Mouse (Mus musculus) heart, postnatal 25 days (tissue): ENCODE results near the gene Sqstm1. TPM values are rescaled to one million over a fixed set of nuclear protein-coding genes. Genes with fewer than 3 reads are reported as not detected.

Experiments
- DNase-seq: peaks from one replicate; pipeline ENCODE4 v3.0.0; 2022; ENCODE audit warnings: low spot score
- intact Hi-C: fragments of 180-260 bp; cut with DNase I; formaldehyde crosslinking; loops from one replicate; pipeline ENCODE4 v1.15.1; 2025
- total RNA-seq, 2 experiments: library from RNA; stranded (reverse); gene quantifications; 2 replicates each; pipeline ENCODE4 v1.2.3; 2021

Sqstm1 gene
- total RNA-seq, 2 experiments from 2014 or later, result 265 to 324 TPM

- peak; percentile 81 for DNase-seq
- intact Hi-C loops, result loop anchor here (1.0 kb wide), 1 partner anchor 12 kb away; no protein-coding TSS in a partner anchor
These were observed 2.5 kb upstream of the Sqstm1 start for GRCm38 (mm10) chr11:50212848-50213758.

GRCm38 (mm10) chr11:50212060-50212739 lies 1.6 kb upstream of the Sqstm1 start:
- DNase-seq, result no peak
- intact Hi-C loops, result no loop called here

- DNase-seq, result no peak
- intact Hi-C loops, result no loop called here
These were observed 864 bp upstream of the Sqstm1 start for GRCm38 (mm10) chr11:50211322-50212059.

- intact Hi-C loops, result no loop called here
- peak; percentile 83 for DNase-seq
These were observed 524 bp downstream of the Sqstm1 start for GRCm38 (mm10) chr11:50210101-50210504.

- intact Hi-C loops, result no loop called here
- no peak for DNase-seq
These were observed 2.6 kb downstream of the Sqstm1 start for GRCm38 (mm10) chr11:50208039-50208438.

- intact Hi-C loops, result no loop called here
- no peak for DNase-seq
These were observed 3.3 kb downstream of the Sqstm1 start for GRCm38 (mm10) chr11:50207344-50207743.

- DNase-seq, result no peak
- intact Hi-C loops, result no loop called here
These were observed 4.6 kb downstream of the Sqstm1 start for GRCm38 (mm10) chr11:50206037-50206436.

GRCm38 (mm10) chr11:50205434-50205833 lies 5.2 kb downstream of the Sqstm1 start:
- intact Hi-C loops, result no loop called here
- no peak for DNase-seq

GRCm38 (mm10) chr11:50203302-50203827 lies 7.3 kb downstream of the Sqstm1 start:
- intact Hi-C loops, result no loop called here
- DNase-seq, result no peak

GRCm38 (mm10) chr11:50201590-50201989 lies 9.0 kb downstream of the Sqstm1 start:
- intact Hi-C loops, result no loop called here

GRCm38 (mm10) chr11:50200613-50201012 lies 10.0 kb downstream of the Sqstm1 start:
- intact Hi-C loops, result no loop called here
- DNase-seq, result no peak

More at GRCm38 (mm10) chr11:50201590-50201989, 9.0 kb downstream of the Sqstm1 start:
- DNase-seq, result no peak

GRCm38 (mm10) chr11:50198916-50199315 lies 11.7 kb downstream of the Sqstm1 start:
- intact Hi-C loops, result no loop called here
- no peak for DNase-seq

- intact Hi-C loops, result no loop called here
- no peak for DNase-seq
These were observed 12.3 kb downstream of the Sqstm1 start for GRCm38 (mm10) chr11:50198219-50198846.

- DNase-seq, result no peak
- intact Hi-C loops, result no loop called here
These were observed 13.1 kb downstream of the Sqstm1 start for GRCm38 (mm10) chr11:50197500-50197899.

- DNase-seq, result no peak
These were observed 15.8 kb downstream of the Sqstm1 start for GRCm38 (mm10) chr11:50194793-50195192.

GRCm38 (mm10) chr11:50194070-50194469 lies 16.6 kb downstream of the Sqstm1 start:
- DNase-seq, result no peak
- intact Hi-C loops, result no loop called here

More at GRCm38 (mm10) chr11:50194793-50195192, 15.8 kb downstream of the Sqstm1 start:
- intact Hi-C loops, result no loop called here

- DNase-seq, result no peak
- intact Hi-C loops, result no loop called here
These were observed 18.3 kb downstream of the Sqstm1 start for GRCm38 (mm10) chr11:50192278-50192677.

- no peak for DNase-seq
- intact Hi-C loops, result no loop called here
These were observed 20.3 kb downstream of the Sqstm1 start for GRCm38 (mm10) chr11:50190362-50190761.

GRCm38 (mm10) chr11:50188682-50189081 lies 21.9 kb downstream of the Sqstm1 start:
- DNase-seq, result no peak
- intact Hi-C loops, result no loop called here

- intact Hi-C loops, result no loop called here
- DNase-seq, result no peak
These were observed 25.8 kb downstream of the Sqstm1 start for GRCm38 (mm10) chr11:50184788-50185187.
